Mouse (Mus musculus) midbrain, embryonic 11.5 days (tissue): ENCODE data around the gene Exoc6. TPM values are rescaled to one million over a fixed set of nuclear protein-coding genes. Genes with fewer than 3 reads are reported as not detected.

Experiments
- ATAC-seq: fragments of 200-750 bp; cut with Nextera tagmentation; 2 replicates; pipeline ENCODE4 v1.8.0; 2017; ENCODE audit warnings: moderate TSS enrichment, moderate library complexity; ENCODE audit not compliant: low FRiP score
- DNase-seq: peaks from one replicate; pipeline ENCODE4 v3.0.0; 2015; ENCODE audit warnings: low spot score; ENCODE audit errors: missing footprints
- H3K27ac ChIP-seq: fragments of 300-500 bp; sonication (generic); 2 replicates; pipeline ENCODE4 v1.5.1; 2014; ENCODE audit warnings: low read depth, low read length
- H3K27me3 ChIP-seq: fragments of 300-500 bp; sonication (generic); 2 replicates; pipeline ENCODE4 v1.6.1; 2014; ENCODE audit warnings: mild to moderate bottlenecking, low read length, moderate library complexity, mixed read lengths; ENCODE audit not compliant: control insufficient read depth, insufficient read depth
- H3K36me3 ChIP-seq: fragments of 300-500 bp; sonication (generic); 2 replicates; pipeline ENCODE4 v1.6.1; 2014; ENCODE audit warnings: mild to moderate bottlenecking, low read length, moderate library complexity, mixed read lengths; ENCODE audit not compliant: control insufficient read depth, insufficient read depth
- H3K4me1 ChIP-seq: fragments of 300-500 bp; sonication (generic); 2 replicates; pipeline ENCODE4 v1.6.1; 2014; ENCODE audit warnings: low read length; ENCODE audit not compliant: control insufficient read depth, insufficient read depth
- H3K4me2 ChIP-seq: fragments of 300-500 bp; sonication (generic); 2 replicates; pipeline ENCODE4 v1.6.1; 2014; ENCODE audit warnings: mild to moderate bottlenecking, moderate library complexity
- H3K4me3 ChIP-seq: fragments of 300-500 bp; sonication (generic); 2 replicates; pipeline ENCODE4 v1.5.1; 2014; ENCODE audit warnings: low read depth, low read length
- H3K9ac ChIP-seq: fragments of 300-500 bp; sonication (generic); 2 replicates; pipeline ENCODE4 v1.6.1; 2014; ENCODE audit warnings: low read length
- H3K9me3 ChIP-seq: fragments of 300-500 bp; sonication (generic); 2 replicates; pipeline ENCODE4 v1.6.1; 2016; ENCODE audit warnings: low read length; ENCODE audit not compliant: control insufficient read depth
- WGBS: fragments of 180-500 bp; shearing (Covaris S2); extraction: QIAGEN DNeasy Blood & Tissue Kit; methylation state at CpG from one replicate; pipeline ENCODE4 v1.1.7; 2014; 5-methylcytosine and 5-hydroxymethylcytosine counted together
- polyA plus RNA-seq: library from polyadenylated mRNA; unstranded; fragments of >200 nt; fragmentation: Nextera tagmentation; extraction: Ambion mirVana; gene quantifications from 2 replicates; pipeline ENCODE4 v1.2.1, GENCODE M21; 2014

Gene Exoc6
- polyA plus RNA-seq, 1 experiment from 2014 or later, result 8.6 TPM

DNA sequence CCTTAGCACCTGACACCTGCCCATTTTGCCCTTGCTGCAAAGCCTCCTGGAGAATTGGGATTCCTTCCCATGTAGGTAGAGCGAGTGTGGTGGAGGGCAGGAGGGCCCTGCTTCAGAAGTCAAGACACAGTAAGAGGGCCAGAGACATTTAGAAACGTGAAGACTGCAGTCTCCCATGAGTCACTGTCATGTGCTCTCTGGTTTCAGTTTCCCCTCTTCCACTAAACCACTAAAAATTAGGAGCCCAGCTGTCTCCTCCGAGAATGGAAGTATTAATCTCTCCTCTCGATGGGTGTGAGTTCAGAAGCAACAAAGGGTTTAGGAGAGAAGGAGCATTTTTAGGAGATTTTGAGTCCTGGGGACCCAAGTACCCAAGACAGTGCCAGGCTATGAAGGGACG is 139.3 kb downstream of the Exoc6 start:
- peak; percentile 87 for DNase-seq
- no peak overlapping the region for H3K4me3 ChIP-seq
- no peaks in the 10 kb centered on the region for H3K9me3 ChIP-seq
- no peak overlapping the region for H3K27ac ChIP-seq
- H3K4me1 ChIP-seq, result no peaks in the 10 kb centered on the region
- no peak overlapping the region for H3K4me2 ChIP-seq
- 53% methylated on average over 5 of the region's 5 CpGs for WGBS
- no peak overlapping the region for H3K9ac ChIP-seq
- no peak for ATAC-seq
- H3K27me3 ChIP-seq, result peaks cover 100% of the 10 kb centered on the region
- no peaks in the 10 kb centered on the region for H3K36me3 ChIP-seq

DNA sequence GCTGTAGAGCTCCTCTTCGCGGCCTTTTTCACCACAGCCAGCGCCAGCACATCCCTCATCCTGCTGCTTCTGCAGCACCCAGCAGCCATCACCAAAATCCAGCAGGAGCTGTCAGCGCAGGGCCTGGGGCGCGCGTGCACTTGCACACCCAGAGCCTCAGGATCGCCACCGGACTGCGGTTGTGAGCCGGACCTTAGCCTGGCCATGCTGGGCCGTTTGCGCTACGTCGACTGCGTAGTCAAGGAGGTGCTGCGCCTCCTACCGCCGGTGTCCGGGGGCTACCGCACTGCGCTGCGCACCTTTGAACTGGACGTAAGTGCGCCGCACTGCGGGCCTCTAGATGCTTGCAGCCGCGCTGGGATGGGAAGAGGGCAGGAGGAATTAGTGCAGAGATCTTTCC is 140.5 kb downstream of the Exoc6 start:
- H3K9ac ChIP-seq, result no peak overlapping the region
- WGBS, result 1% methylated on average over 29 of the region's 29 CpGs
- H3K27ac ChIP-seq, result no peak overlapping the region
- no peak overlapping the region for H3K4me3 ChIP-seq
- peaks cover 1% of the 10 kb centered on the region; the same call in 1 of the 2 replicates for H3K4me1 ChIP-seq
- H3K9me3 ChIP-seq, result no peaks in the 10 kb centered on the region
- no peaks in the 10 kb centered on the region for H3K36me3 ChIP-seq
- H3K27me3 ChIP-seq, result peaks cover 100% of the 10 kb centered on the region
- peak; percentile 93 for DNase-seq
- 0 out of 2 replicates have a peak, but pooled peaks have one; percentile 39 for ATAC-seq
- H3K4me2 ChIP-seq, result peak overlapping the region; percentile 26

DNA sequence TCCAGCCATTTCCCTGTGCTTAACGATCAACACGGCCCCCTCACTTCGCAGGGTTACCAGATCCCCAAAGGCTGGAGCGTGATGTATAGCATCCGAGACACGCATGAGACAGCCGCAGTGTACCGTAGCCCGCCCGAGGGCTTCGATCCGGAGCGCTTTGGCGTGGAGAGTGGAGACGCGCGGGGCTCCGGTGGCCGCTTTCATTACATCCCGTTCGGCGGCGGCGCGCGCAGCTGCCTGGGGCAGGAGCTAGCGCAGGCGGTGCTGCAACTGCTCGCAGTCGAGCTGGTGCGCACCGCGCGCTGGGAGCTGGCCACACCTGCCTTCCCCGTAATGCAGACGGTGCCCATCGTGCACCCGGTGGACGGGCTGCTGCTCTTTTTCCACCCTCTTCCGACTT is 142.7 kb downstream of the Exoc6 start:
- H3K9me3 ChIP-seq, result no peaks in the 10 kb centered on the region
- H3K27me3 ChIP-seq, result peaks cover 100% of the 10 kb centered on the region
- no peak overlapping the region for H3K27ac ChIP-seq
- no peak overlapping the region for H3K9ac ChIP-seq
- peak overlapping the region; percentile 46 for H3K4me2 ChIP-seq
- no peaks in the 10 kb centered on the region for H3K36me3 ChIP-seq
- under 1% methylated on average over 40 of the region's 40 CpGs for WGBS
- DNase-seq (peak; percentile 94), ATAC-seq (peak; percentile 60)
- H3K4me1 ChIP-seq, result peaks cover 16% of the 10 kb centered on the region
- H3K4me3 ChIP-seq, result peak overlapping the region; percentile 27

DNA sequence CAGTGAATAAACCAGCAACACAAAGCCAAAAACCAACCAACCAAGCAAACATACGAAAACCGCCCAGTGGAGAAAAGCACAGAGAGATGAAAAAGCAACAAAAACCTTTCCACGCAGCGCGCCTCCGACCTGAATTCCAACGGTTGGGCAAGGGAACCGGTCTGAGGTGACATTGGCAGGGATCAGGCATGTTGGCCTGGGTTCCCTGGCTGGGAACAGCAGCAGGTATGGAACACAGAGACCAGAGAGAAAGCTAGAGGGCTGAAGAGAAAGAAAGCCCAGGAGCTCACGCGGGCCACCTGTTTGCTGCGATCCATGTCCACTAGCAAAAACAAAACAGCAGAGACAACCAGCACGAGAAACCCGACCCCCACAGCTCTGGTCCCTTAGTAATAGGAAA is 144.9 kb downstream of the Exoc6 start:
- Histone ChIP-seq H3K4me3 (no peak overlapping the region), H3K9ac (no peak overlapping the region), H3K27ac (no peak overlapping the region), H3K9me3 (no peaks in the 10 kb centered on the region), H3K36me3 (no peaks in the 10 kb centered on the region), H3K27me3 (peaks cover 100% of the 10 kb centered on the region), H3K4me2 (no peak overlapping the region), H3K4me1 (peaks cover 26% of the 10 kb centered on the region)
- no peak for ATAC-seq
- peak; percentile 84 for DNase-seq
- WGBS, result 31% methylated on average over 13 of the region's 13 CpGs

DNA sequence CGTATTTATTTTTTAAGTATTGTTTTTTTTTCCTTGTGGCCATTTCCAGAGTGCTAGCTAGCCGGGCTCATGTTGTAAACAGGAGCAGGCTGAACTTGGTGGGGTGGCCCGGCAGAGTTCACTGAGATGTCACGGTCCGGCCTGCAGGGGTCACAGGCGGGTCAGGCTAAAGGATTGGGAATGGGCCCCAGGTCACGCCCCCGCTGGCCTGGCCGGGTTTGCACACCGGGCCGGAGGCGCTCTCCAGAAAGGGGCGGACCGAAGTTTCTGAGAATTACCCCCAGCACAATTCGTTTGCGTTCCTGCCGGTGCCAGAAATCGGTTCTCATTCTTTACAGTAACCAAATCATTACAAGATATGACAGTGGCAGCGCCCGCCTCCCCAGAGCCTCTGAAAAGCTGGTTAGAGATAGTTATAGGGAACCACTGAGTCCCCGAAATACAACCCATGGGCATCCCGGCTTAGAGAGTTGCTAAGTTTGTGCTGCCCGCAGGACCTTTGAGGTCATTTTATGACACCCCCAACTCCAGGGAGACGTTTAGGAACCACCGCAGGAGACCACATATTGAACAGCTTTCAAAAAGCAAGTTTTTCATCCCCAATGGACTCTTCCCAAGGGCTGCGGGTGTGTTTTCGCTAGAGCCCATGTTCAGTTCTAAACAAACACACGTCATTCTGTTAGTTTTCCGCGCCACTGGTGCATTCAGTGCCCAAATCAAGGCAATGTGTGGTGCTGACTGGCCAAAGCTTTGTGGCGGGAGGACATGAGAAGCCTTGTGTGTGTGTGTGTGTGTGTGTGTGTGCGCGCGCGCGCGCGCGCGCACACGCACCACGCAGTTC is 145.8 kb downstream of the Exoc6 start:
- Histone ChIP-seq H3K4me2 (peak overlapping the region; percentile 24), H3K27ac (no peak overlapping the region), H3K27me3 (peaks cover 100% of the 10 kb centered on the region), H3K36me3 (no peaks in the 10 kb centered on the region), H3K9me3 (no peaks in the 10 kb centered on the region), H3K4me3 (no peak overlapping the region), H3K4me1 (peaks cover 26% of the 10 kb centered on the region), H3K9ac (no peak overlapping the region)
- 3% methylated on average over 42 of the region's 42 CpGs for WGBS
- no peak for ATAC-seq
- DNase-seq, result peak; percentile 94

DNA sequence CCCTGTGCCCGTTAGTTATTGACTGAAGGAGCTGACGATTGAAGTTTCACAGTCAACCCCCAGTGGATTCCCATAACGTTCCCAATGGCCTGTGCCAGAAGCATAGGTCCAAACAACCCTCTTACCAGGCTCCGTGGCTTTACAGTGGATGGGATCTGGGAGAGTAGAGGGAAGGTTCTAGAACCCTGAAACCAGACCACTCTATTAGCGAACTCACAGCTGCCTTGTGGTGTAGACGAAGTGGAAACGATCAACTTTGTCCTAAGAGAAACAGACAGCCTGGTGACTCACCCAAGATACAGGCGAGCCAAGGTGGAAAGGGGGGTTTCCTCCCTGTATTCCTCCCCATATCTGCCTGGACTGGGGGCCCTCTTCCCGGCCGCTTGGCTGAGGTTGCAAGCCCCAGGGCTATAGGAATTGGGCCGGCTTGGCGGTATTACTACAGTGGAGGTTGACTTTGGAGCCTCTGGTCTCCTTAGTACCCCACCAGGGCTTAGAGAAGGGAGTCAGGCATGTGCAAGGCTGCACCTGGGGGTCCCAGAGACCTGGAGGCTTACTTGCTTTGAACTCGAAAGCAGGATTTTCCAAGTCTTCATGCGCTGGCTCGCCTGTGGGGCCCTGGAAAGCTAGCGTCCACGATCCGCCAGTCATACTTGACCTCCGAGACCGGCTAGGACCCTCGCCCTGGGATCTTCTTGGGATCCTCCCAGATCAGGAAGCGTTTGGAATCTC is 146.6 kb downstream of the Exoc6 start:
- H3K36me3 ChIP-seq, result no peaks in the 10 kb centered on the region
- 3% methylated on average over 22 of the region's 22 CpGs for WGBS
- ATAC-seq (no peak), DNase-seq (peak; percentile 93)
- no peak overlapping the region for H3K9ac ChIP-seq
- H3K27ac ChIP-seq, result no peak overlapping the region
- H3K27me3 ChIP-seq, result peaks cover 96% of the 10 kb centered on the region
- no peaks in the 10 kb centered on the region for H3K9me3 ChIP-seq
- H3K4me2 ChIP-seq, result peak overlapping the region; percentile 24
- peak overlapping the region; percentile 17; the same call in 1 of the 2 replicates for H3K4me3 ChIP-seq
- peaks cover 26% of the 10 kb centered on the region for H3K4me1 ChIP-seq

DNA sequence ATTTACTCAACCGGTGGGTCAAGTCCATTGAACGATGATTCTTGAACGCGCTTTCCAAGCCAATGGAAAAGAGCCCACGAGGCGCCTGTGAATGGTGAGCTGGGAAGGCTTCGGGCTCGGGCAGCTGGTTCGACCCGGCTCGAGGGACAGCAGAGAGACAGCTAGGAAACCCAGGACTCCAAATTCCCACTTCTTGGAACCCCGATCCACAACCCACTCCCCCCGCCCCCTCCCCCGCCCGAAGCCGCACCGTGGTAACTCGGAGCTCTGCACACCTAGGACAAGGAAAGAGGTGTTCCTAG is 147.1 kb downstream of the Exoc6 start:
- H3K9ac ChIP-seq, result no peak overlapping the region
- no peak for ATAC-seq
- 1% methylated on average over 18 of the region's 18 CpGs for WGBS

DNA sequence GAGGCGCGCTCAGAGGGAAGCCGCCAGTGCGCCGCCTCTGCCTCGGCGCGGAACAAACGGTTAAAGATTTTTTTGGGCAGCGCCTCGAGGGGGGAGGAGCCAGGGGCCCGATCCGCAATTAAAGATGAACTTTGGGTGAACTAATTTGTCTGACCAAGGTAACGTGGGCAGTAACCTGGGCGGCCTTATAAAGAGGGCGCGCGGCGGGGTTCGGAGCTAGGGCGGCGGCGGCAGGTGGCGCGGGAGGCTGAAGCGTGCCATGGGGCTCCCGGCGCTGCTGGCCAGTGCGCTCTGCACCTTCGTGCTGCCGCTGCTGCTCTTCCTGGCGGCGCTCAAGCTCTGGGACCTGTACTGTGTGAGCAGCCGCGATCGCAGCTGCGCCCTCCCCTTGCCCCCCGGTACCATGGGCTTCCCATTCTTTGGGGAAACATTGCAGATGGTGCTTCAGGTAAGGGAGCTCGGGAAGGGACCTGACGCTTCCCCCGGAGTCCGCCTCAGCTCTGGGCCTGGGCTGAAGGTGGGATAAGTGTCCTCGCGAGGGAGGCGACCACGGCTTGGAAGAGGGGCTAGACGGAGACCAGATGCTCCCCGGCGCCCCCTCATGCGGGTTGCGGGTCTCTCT is 147.5 kb downstream of the Exoc6 start, which contains the start of gene Cyp26a1:
Cyp26a1 (plus strand) TSS at position 148 of the 622 bp plus-strand sequence.
- Histone ChIP-seq H3K9ac (no peak within 1 kb of the TSS), H3K36me3 (no peaks in the 10 kb centered on the region), H3K4me2 (peak within 1 kb of the TSS; percentile 29), H3K9me3 (no peaks in the 10 kb centered on the region), H3K27ac (no peak within 1 kb of the TSS), H3K27me3 (peaks cover 95% of the 10 kb centered on the region), H3K4me3 (peak within 1 kb of the TSS; percentile 17), H3K4me1 (peaks cover 26% of the 10 kb centered on the region)
- ATAC-seq (no peak), DNase-seq (peak; percentile 95)
- under 1% methylated on average over 51 of the region's 51 CpGs for WGBS

More for the DNA sequence above, 147.1 kb downstream of the Exoc6 start:
- Histone ChIP-seq H3K4me2 (peak overlapping the region; percentile 29), H3K9me3 (no peaks in the 10 kb centered on the region), H3K27ac (no peak overlapping the region), H3K27me3 (peaks cover 95% of the 10 kb centered on the region), H3K4me1 (peaks cover 26% of the 10 kb centered on the region), H3K4me3 (peak overlapping the region; percentile 17), H3K36me3 (no peaks in the 10 kb centered on the region)
- DNase-seq, result no peak
